Mouse (Mus musculus) C2C12 (cell line): ENCODE data around the gene Rab11b. TPM values are rescaled to one million over a fixed set of nuclear protein-coding genes. Genes with fewer than 3 reads are reported as not detected.
A peak's percentile ranks its signal among the peaks of the same experiment; 100 is the strongest.

ENCODE experiments used
- H3K27me3 ChIP-seq: one replicate; pipeline ENCODE4 v1.6.1; 2011; ENCODE audit not compliant: control insufficient read depth, insufficient read depth, insufficient read length
- H3K36me3 ChIP-seq: one replicate; pipeline ENCODE4 v1.6.1; 2011; ENCODE audit not compliant: control insufficient read depth, insufficient read depth
- H3K4me3 ChIP-seq: one replicate; pipeline ENCODE4 v1.5.1; 2011; ENCODE audit warnings: mild to moderate bottlenecking, control low read depth; ENCODE audit not compliant: poor library complexity, insufficient read depth, severe bottlenecking
- H3K79me2 ChIP-seq: one replicate; pipeline ENCODE4 v1.6.1; 2011; ENCODE audit not compliant: control insufficient read depth, insufficient read depth
- H3K79me3 ChIP-seq: one replicate; pipeline ENCODE4 v1.6.1; 2011; ENCODE audit warnings: low read depth, control low read depth
- H3ac ChIP-seq: one replicate; pipeline ENCODE3; 2011; ENCODE audit warnings: low read depth; ENCODE audit not compliant: control insufficient read depth, insufficient read length
- CEBPB ChIP-seq: IDR thresholded peaks from one replicate; pipeline ENCODE4 v1.6.1; 2011; ENCODE audit warnings: low read depth, mild to moderate bottlenecking, control low read depth, moderate library complexity
- CTCF ChIP-seq: IDR thresholded peaks from one replicate; pipeline ENCODE4 v1.5.1; 2011; ENCODE audit not compliant: control insufficient read depth, insufficient read depth, insufficient read length
- FOSL1 ChIP-seq: IDR thresholded peaks from one replicate; pipeline ENCODE4 v1.8.0; 2011; ENCODE audit warnings: mild to moderate bottlenecking, low read length; ENCODE audit not compliant: poor library complexity, insufficient read depth, severe bottlenecking
- MAX ChIP-seq: IDR thresholded peaks from one replicate; pipeline ENCODE4 v1.6.1; 2011; ENCODE audit warnings: mild to moderate bottlenecking, control low read depth
- MYOD1 ChIP-seq: IDR thresholded peaks from one replicate; pipeline ENCODE4 v1.6.1; 2011; ENCODE audit warnings: low read depth; ENCODE audit not compliant: control insufficient read depth, insufficient read length
- MYOG ChIP-seq: IDR thresholded peaks from one replicate; pipeline ENCODE4 v1.6.1; 2011; ENCODE audit not compliant: control insufficient read depth, insufficient read length; ENCODE audit errors: extremely low read depth
- USF1 ChIP-seq: IDR thresholded peaks from one replicate; pipeline ENCODE4 v1.6.1; 2011; ENCODE audit warnings: low read depth, mild to moderate bottlenecking, control low read depth, moderate library complexity
- polyA plus RNA-seq: library from polyadenylated mRNA; unstranded; fragments of >200 nt; fragmentation: generic; extraction: Trizol; gene quantifications from one replicate; pipeline ENCODE4 v1.2.1, GENCODE M21; 2012; ENCODE audit warnings: missing spikeins

Gene Rab11b
- polyA plus RNA-seq, 1 experiment = 97.3 TPM

DNA sequence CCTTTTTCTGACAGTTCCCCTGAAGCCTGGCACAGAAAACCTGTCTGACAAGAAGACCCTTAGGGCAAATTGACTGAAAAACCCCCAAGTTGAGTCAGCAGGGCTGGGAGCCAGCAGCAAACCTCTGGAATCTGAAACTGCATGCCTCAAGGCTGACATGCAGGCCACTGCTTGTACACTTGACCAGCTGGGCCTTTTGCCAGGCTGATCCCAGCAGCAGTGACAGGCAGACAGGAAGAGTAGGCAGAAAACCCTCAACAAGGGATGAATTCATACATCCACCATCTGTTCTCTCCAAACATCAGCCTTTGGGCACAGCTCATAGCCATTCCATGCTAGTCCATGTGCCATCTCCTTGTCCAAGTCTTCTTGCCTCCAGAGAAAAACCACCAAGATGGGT lies 23.1 kb upstream of the Rab11b start:
- Histone ChIP-seq H3ac (no peak overlapping the region), H3K27me3 (no peaks in the 10 kb centered on the region), H3K36me3 (peaks cover 5% of the 10 kb centered on the region), H3K79me2 (peaks cover 35% of the 10 kb centered on the region), H3K79me3 (peaks cover 9% of the 10 kb centered on the region), H3K4me3 (no peak overlapping the region)
- TF ChIP-seq CTCF (no peak), MAX (peak; percentile 98), FOSL1 (peak; percentile 39), MYOD1 (peak; percentile 82)

DNA sequence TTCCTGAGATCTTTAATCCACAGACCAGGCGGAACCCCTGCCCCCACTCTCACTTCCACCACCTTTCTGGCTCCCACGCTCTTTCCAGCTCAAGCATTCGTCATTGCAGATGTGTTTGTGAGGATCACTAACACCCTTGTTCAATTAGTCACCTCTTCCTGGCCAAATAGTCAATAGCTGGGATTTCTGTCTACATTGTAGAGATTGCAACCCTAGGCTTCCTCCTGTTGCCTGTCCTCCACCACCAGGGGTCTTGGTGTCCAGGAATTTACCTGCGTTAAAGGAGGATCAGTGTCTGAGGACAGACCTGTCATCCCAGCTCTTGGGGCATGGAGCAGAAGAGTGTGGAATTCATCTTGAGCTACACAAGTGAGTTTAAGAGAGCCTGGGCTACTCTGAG lies 21.7 kb upstream of the Rab11b start:
- Histone ChIP-seq H3K36me3 (peaks cover 19% of the 10 kb centered on the region), H3K79me3 (peaks cover 15% of the 10 kb centered on the region), H3ac (no peak overlapping the region), H3K27me3 (no peaks in the 10 kb centered on the region), H3K4me3 (peak overlapping the region; percentile 51), H3K79me2 (peaks cover 48% of the 10 kb centered on the region)
- TF ChIP-seq USF1 (no peak), FOSL1 (no peak), CTCF (no peak)

DNA sequence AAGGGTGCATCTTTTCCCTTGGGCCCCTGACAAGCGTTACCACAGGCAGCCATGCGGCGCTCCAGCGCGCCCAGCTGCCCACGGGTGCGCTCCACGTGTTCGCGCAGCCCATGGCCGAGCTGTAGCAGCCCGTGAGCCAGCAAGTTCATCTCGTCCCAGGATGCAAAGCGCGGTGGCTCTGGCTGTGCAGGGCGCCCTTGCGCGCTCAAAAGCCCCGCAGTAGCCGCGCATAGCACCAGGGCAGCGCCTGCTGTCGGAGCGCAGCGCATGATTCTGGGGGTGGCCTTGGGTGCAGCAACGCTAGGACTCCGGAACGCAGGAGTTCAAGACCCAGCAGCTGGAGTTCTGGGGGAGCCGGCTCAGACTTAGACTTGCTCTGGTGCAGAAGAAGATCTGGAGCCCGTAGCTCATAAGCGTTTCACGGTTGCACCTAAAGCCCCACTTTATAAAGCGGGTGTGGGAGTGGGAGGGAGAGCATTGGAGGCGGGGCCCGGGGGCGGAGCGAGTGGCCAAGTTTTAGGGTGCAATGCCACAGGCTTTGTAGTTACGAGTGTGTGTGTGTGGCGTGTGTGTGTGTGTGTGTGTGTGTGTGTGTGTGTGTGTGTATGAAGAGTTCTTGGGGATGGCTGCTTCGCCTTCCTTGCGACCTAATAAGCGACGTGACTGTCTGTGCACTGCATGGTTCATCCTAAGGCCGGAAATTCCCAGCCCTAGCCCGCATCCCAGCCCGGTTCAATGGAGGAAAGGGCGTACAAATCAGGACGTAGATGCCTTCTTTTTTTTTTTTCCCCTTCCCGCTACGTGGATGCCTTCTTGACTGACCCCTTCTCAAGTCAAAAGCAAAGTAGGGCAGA lies 21.0 kb upstream of the Rab11b start, which contains the start of gene Angptl4:
Gene Angptl4, minus strand, starts transcription at position 707 of the 854 bp plus-strand sequence.
- TF ChIP-seq FOSL1 = no peak
- TF ChIP-seq CEBPB = no peak
- no peak for TF ChIP-seq CTCF
- peak; percentile 32 for TF ChIP-seq USF1
- TF ChIP-seq MAX = peak; percentile 95
- TF ChIP-seq MYOG = no peak
- Histone ChIP-seq H3K4me3 (peak within 1 kb of the TSS; percentile 51), H3K79me3 (peaks cover 15% of the 10 kb centered on the region), H3ac (peak within 1 kb of the TSS; percentile 48), H3K79me2 (peaks cover 51% of the 10 kb centered on the region), H3K27me3 (no peaks in the 10 kb centered on the region), H3K36me3 (peaks cover 26% of the 10 kb centered on the region)

DNA sequence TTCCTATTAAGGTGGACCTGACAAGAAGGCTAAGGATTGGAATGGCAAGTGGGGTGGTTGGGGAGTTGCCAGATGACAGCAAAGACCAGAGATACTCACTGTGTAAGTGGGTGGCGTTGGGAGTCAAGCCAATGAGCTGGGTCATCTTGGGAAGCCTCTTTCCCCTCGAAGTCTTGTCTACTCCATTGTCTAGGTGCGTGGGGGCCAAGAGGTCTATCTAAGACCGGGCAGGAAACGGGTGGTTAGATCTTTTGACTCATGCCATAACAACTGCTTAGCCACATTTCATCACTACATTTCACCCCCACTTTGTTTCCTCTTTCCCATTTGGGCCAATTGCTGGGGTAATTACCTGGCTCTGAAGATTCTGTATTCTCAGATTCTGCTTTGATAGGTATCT lies 20.1 kb upstream of the Rab11b start:
- Histone ChIP-seq H3K79me2 (peaks cover 51% of the 10 kb centered on the region), H3K4me3 (peak overlapping the region; percentile 51), H3K27me3 (no peaks in the 10 kb centered on the region), H3K79me3 (peaks cover 15% of the 10 kb centered on the region), H3K36me3 (peaks cover 35% of the 10 kb centered on the region), H3ac (no peak overlapping the region)
- TF ChIP-seq CEBPB (peak; percentile 50), USF1 (no peak), MYOD1 (peak; percentile 65)

DNA sequence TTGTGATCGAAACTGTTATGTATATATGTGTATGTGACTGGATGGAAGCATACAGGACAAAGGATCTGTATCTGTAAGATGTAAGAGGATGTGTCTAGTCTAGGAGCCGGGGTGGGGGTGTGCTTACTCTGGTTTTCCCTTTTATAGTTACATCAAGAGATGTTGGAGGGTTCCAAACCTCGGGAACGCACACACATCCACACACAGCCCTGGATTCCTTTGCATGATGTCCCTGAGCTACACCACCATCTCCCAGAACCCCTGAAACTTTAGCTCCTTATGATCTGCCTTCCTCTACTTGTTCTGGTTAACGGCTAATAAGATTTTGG lies 19.6 kb upstream of the Rab11b start:
- Histone ChIP-seq H3K4me3 (peak overlapping the region; percentile 51), H3ac (peak overlapping the region; percentile 33), H3K36me3 (peaks cover 40% of the 10 kb centered on the region), H3K79me3 (peaks cover 15% of the 10 kb centered on the region), H3K27me3 (no peaks in the 10 kb centered on the region), H3K79me2 (peaks cover 51% of the 10 kb centered on the region)
- TF ChIP-seq USF1 (no peak), CEBPB (no peak), FOSL1 (no peak), MYOD1 (no peak), MYOG (no peak), MAX (no peak), CTCF (no peak)

DNA sequence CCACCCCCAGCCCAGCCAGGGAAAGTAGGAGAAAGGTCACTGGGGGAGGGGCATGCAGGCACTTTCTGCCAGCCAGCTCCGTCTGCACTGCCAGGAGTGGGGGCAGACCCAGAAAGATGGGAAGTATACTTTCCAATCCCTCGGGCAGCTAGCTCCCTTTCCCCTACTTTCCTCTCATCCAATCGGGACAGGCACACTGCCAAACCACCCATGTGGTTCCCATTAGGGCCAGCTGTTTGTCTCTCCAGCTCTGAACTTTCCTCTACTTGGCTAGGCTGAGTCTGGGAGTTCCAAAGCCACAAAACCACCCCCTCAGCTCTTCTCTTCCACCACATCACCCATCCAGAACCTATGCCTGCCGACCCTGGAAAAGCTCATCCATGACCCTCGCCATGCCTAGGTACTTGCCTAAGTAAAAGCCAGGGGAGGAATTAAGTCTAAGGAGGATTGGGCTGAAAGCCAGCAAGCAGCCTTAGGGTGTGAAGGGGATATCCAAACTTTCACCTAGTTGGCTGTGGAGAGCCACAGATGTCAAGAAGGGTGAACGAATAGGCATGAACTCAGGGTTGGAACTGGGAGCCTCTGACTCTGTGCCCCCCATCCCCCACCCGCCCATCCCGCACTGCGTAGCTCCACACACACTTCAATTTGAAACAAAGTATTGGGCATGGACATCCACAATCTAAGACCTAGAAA lies 19.1 kb upstream of the Rab11b start:
- Histone ChIP-seq H3ac (peak overlapping the region; percentile 48), H3K4me3 (peak overlapping the region; percentile 51), H3K27me3 (no peaks in the 10 kb centered on the region), H3K79me2 (peaks cover 51% of the 10 kb centered on the region), H3K79me3 (peaks cover 15% of the 10 kb centered on the region), H3K36me3 (peaks cover 45% of the 10 kb centered on the region)
- TF ChIP-seq USF1 (no peak), MAX (peak; percentile 52), MYOD1 (peak; percentile 83), CTCF (no peak)
